Mouse (Mus musculus) forebrain, embryonic 12.5 days (tissue): ENCODE measurements around the gene Cldn22. TPM values are rescaled to one million over a fixed set of nuclear protein-coding genes. Genes with fewer than 3 reads are reported as not detected.

Source experiments
- ATAC-seq: fragments of 200-750 bp; cut with Nextera tagmentation; 2 replicates; pipeline ENCODE4 v1.8.0; 2017; ENCODE audit warnings: moderate TSS enrichment; ENCODE audit not compliant: low FRiP score
- H3K27ac ChIP-seq: fragments of 300-500 bp; sonication (generic); 2 replicates; pipeline ENCODE4 v1.5.1; 2016; ENCODE audit warnings: mild to moderate bottlenecking
- H3K27me3 ChIP-seq: fragments of 300-500 bp; sonication (generic); 2 replicates; pipeline ENCODE4 v1.6.1; 2016; ENCODE audit warnings: mild to moderate bottlenecking
- H3K36me3 ChIP-seq: fragments of 300-500 bp; sonication (generic); replicated peaks from 2 replicates; pipeline ENCODE4 v1.6.1; 2016; ENCODE audit warnings: mild to moderate bottlenecking
- H3K4me1 ChIP-seq: fragments of 300-500 bp; sonication (generic); 2 replicates; pipeline ENCODE4 v1.6.1; 2016
- H3K4me2 ChIP-seq: fragments of 300-500 bp; sonication (generic); 2 replicates; pipeline ENCODE4 v1.6.1; 2016; ENCODE audit warnings: mild to moderate bottlenecking, moderate library complexity
- H3K4me3 ChIP-seq: fragments of 300-500 bp; sonication (generic); replicated peaks from 2 replicates; pipeline ENCODE4 v1.5.1; 2016; ENCODE audit warnings: mild to moderate bottlenecking
- H3K9ac ChIP-seq: fragments of 300-500 bp; sonication (generic); 2 replicates; pipeline ENCODE4 v1.6.1; 2016; ENCODE audit warnings: mild to moderate bottlenecking
- H3K9me3 ChIP-seq: fragments of 300-500 bp; sonication (generic); 2 replicates; pipeline ENCODE4 v1.6.1; 2016
- WGBS: fragments of 180-500 bp; shearing (Covaris S2); methylation state at CpG from one replicate; pipeline ENCODE4 v1.1.7; 2016; 5-methylcytosine and 5-hydroxymethylcytosine counted together
- polyA plus RNA-seq: library from polyadenylated mRNA; unstranded; fragments of >200 nt; fragmentation: Nextera tagmentation; extraction: Ambion mirVana; gene quantifications from 2 replicates; pipeline ENCODE4 v1.2.1, GENCODE M21; 2016

Cldn22 gene
- polyA plus RNA-seq, 1 experiment from 2014 or later = not detected

GRCm38 (mm10) chr8:47874497-47875178 is 50.4 kb downstream of the Cldn22 start:
- Histone ChIP-seq H3K4me2 (no peak overlapping the region), H3K9me3 (no peaks in the 10 kb centered on the region), H3K4me3 (no peak overlapping the region), H3K4me1 (no peaks in the 10 kb centered on the region), H3K36me3 (peaks cover 6% of the 10 kb centered on the region; the same call in 1 of the 2 replicates), H3K27ac (no peak overlapping the region), H3K9ac (no peak overlapping the region), H3K27me3 (no peaks in the 10 kb centered on the region)
- 82% methylated on average over 13 of the region's 13 CpGs for WGBS
- no peak for ATAC-seq

Other genes starting within 250 kb of the Cldn22 start
- gene Ing2, start 148.9 kb upstream of the Cldn22 start, polyA plus RNA-seq = 12.1 and 13.7 TPM in 2 replicates
- 41.3 and 52.8 TPM in 2 replicates for gene Cdkn2aip, start 110.5 kb upstream of the Cldn22 start, polyA plus RNA-seq
- gene Cldn24, start 2.3 kb upstream of the Cldn22 start, polyA plus RNA-seq = not detected in 2 replicates
- gene Wwc2, start 166.4 kb downstream of the Cldn22 start, polyA plus RNA-seq = 8.8 and 9.1 TPM in 2 replicates